Mouse (Mus musculus) stomach, postnatal 0 days (tissue): ENCODE measurements around the gene Trmt10b.
A peak's percentile ranks its signal among the peaks of the same experiment; 100 is the strongest.

ENCODE experiments used
- CTCF ChIP-seq: IDR thresholded peaks from 2 replicates; pipeline ENCODE4 v1.5.1; 2016; ENCODE audit warnings: antibody characterized with exemption, low read depth, mild to moderate bottlenecking, moderate library complexity
- EP300 ChIP-seq: optimal IDR thresholded peaks from 2 replicates; pipeline ENCODE3; 2016; ENCODE audit warnings: antibody characterized with exemption

GRCm38 (mm10) chr4:45308046-45308445, 11.1 kb downstream of the Trmt10b start:
- peak; percentile 77 for TF ChIP-seq CTCF
- TF ChIP-seq EP300, result no peak
